Mouse (Mus musculus): Measurements from ENCODE around the gene Fbln1.

DNA sequence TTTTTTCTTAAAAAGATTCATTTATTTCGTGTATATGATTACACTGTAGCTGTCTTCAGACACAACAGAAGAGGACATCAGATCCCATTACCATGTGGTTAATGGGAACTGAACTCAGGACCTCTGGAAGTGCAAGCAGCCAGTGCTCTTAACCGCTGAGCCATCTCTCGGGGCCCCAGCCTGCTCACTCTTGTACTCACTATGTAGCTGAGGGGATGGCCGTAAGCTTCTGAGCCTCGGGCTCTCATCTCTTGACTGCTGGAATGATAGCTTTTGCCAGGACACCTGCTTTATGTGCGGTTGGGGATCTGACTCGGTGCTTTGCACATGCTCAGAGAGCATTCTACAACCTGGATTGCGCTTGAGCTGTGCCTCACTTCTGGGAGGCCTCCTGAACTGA lies 1.4 kb upstream of the Fbln1 start:
- no peak for TF ChIP-seq CTCF (IDR thresholded peaks at IDR 0.05; ENCODE audit: low read depth, low read length)
- TF ChIP-seq POLR2A (IDR thresholded peaks at IDR 0.05; ENCODE audit: extremely low read depth, insufficient read depth, low read length) = no peak
